In genomic region chr12:77262650-77263049, GRCm38 (mm10) we compare ENCODE assay signal across 10 mouse cellular contexts. TPM values are rescaled to one million over a fixed set of nuclear protein-coding genes. Genes with fewer than 3 reads are reported as not detected.
DNase-seq lines count a peak whose midpoint lies in the region; ATAC-seq lines count a peak whose summit lies in the region.
"Had no signal": no experiment of that assay in that cellular context is flagged by ENCODE, and none has a peak within 500 bp of the region (broad histone marks: within the 10 kb centered on the region; RNA-seq: fewer than 3 reads in every experiment).

No protein-coding gene starts in this region.

- H3K4me2 ChIP-seq in heart, embryonic 12.5 days: no peak overlapping the region
- H3K4me2 ChIP-seq: heart, embryonic 11.5 days had no signal

- H3K27me3 ChIP-seq in heart, embryonic 12.5 days (replicated peaks): no peaks in the 10 kb centered on the region

- H3K9me3 ChIP-seq in heart, embryonic 12.5 days (replicated peaks): no peaks in the 10 kb centered on the region

- no peak overlapping the region for H3K9ac ChIP-seq in heart, embryonic 12.5 days

- no peaks in the 10 kb centered on the region for H3K36me3 ChIP-seq in heart, embryonic 12.5 days

- H3K4me3 ChIP-seq in heart, embryonic 12.5 days: no peak overlapping the region

- no peak overlapping the region for H3K27ac ChIP-seq in heart, embryonic 12.5 days (ENCODE audit: poor library complexity, severe bottlenecking)

- DNase-seq in heart, postnatal 4 days: peak; percentile 4
- DNase-seq in B cell, adult 2 months: peak; percentile 48 to 49
- DNase-seq in brain, adult 2 months (ENCODE audit: low read depth, low spot score): peak; percentile 16
- DNase-seq in left cerebral cortex, adult 8-10 months (ENCODE audit: low spot score in 2 of 2): no peak
- no peak for DNase-seq in testis, postnatal 10 days (ENCODE audit: low spot score)
- DNase-seq: cerebellum, postnatal 10 days had no signal

- H3K4me1 ChIP-seq in heart, embryonic 12.5 days (replicated peaks): no peaks in the 10 kb centered on the region

- no peak for ATAC-seq in heart, embryonic 12.5 days (ENCODE audit: insufficient number of reproducible peaks, low FRiP score)
- ATAC-seq in megakaryocyte progenitor cell, adult 5-6 weeks (replicated peaks; ENCODE audit: poor library complexity): peak; percentile 90
- ATAC-seq in frontal cortex, adult (ENCODE audit: low TSS enrichment): no peak

RNA-seq across cellular contexts. Expression of gene Fut8, which starts 24.7 kb away (rescaled TPM):
- 10 to 100 TPM; 21.9 to 22.3 TPM for total RNA-seq in heart, postnatal 4 days (2021)
- 21.0 and 21.3 TPM in 2 replicates for polyA plus RNA-seq in heart, embryonic 12.5 days (2016; fragmentation: Nextera tagmentation; extraction: Ambion mirVana)
- total RNA-seq in megakaryocyte progenitor cell, adult 5-6 weeks (2015): 158 and 172 TPM in 2 replicates
- total RNA-seq in megakaryocyte progenitor cell, adult 5-6 weeks (2017): 119 and 151 TPM in 2 replicates
- total RNA-seq in left cerebral cortex, adult 8-10 months (2022): 10 to 100 TPM; 53.7 to 67.6 (median 59.3) TPM

Comparison
In these comparisons a context has a peak if more than half of its experiments do, and no peak if none do; other contexts are left out.
1. DNase-seq: peak in heart, postnatal 4 days (single experiment), B cell, adult 2 months (2 of 2) and brain, adult 2 months (single experiment); none in left cerebral cortex, adult 8-10 months (0 of 2) and testis, postnatal 10 days (single experiment).